In the genomic region with DNA sequence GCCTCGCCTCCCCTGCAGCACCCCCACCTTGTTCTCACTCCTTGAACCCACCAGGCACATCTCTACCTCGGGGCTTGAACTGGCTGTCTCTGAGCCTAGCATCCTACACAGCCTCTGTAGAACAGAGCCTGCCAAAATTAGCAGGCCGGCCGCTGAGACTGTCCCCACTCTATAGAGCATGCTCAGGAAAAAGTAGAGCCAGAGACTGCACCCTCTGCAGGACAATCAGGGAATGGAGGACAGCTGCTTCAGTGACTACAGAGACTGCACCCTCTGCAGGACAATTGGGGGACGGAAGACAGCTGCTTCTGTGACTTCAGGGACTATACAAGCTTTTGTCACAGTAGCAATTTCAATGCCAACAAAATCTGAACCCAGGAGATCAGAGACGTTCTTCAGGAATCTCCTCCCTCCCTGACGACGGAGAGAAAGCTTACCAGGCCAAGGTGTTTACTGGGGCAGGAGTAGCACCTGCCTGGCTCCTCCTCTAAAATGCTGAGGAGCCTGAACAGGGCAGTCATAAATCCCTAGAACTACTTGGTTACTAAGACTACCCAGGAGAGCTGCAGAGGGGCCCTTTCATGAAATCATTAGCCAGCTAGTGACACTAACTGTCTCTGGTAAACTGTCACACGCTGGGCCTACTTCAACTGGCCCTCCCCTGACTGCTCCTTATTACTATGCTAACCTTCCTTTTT, we compare ENCODE assay signal across 8 mouse cellular contexts. TPM values are rescaled to one million over a fixed set of nuclear protein-coding genes. Genes with fewer than 3 reads are reported as not detected.
DNase-seq lines count a peak whose midpoint lies in the region; ATAC-seq and TF ChIP-seq lines count a peak whose summit lies in the region.

No protein-coding gene starts in this region.

- TF ChIP-seq POLR2A in kidney, adult 2 months (IDR thresholded peaks at IDR 0.05; ENCODE audit: low read depth, low read length) = no peak
- no peak for TF ChIP-seq POLR2A in spleen, adult 2 months (IDR thresholded peaks at IDR 0.05; ENCODE audit: low read depth, low read length)

- H3K9me3 ChIP-seq in limb, embryonic 10.5 days (replicated peaks) = no peaks in the 10 kb centered on the region; the same call in 1 of the 2 replicates
- H3K9me3 ChIP-seq in midbrain, embryonic 14.5 days (ENCODE audit: control insufficient read depth, low read length) = no peaks in the 10 kb centered on the region

- no peaks in the 10 kb centered on the region for H3K36me3 ChIP-seq in kidney, adult 2 months (ENCODE audit: control insufficient read depth, insufficient read depth, low read length)
- H3K36me3 ChIP-seq in limb, embryonic 10.5 days = peaks cover 54% of the 10 kb centered on the region
- H3K36me3 ChIP-seq in midbrain, embryonic 14.5 days (ENCODE audit: control insufficient read depth, insufficient read depth, low read length) = peaks cover 16% of the 10 kb centered on the region
- peaks cover 11% of the 10 kb centered on the region for H3K36me3 ChIP-seq in spleen, adult 2 months (ENCODE audit: control insufficient read depth, insufficient read depth, low read length)

- H3K9ac ChIP-seq in midbrain, embryonic 14.5 days (replicated peaks; ENCODE audit: low read length) = 0 out of 2 replicates have a peak overlapping the region, but pooled peaks have one; percentile 12

- no peak overlapping the region for H3K4me2 ChIP-seq in midbrain, embryonic 14.5 days (ENCODE audit: low read length)

- peak; percentile 61 to 85 for DNase-seq in adrenal gland, adult (ENCODE audit: inconsistent age in 2 of 2, low spot score in 1 of 2)
- DNase-seq in adrenal gland, adult 8-10 months = no peak
- DNase-seq in embryo, embryonic 9.5 days (ENCODE audit: extremely low spot score) = peak; percentile 74
- peak; percentile 71 to 79 for DNase-seq in heart, adult 18-20 months
- DNase-seq in kidney, adult 2 months = peak; percentile 65
- peak; percentile 68 for DNase-seq in limb, embryonic 10.5 days (ENCODE audit: low spot score)
- DNase-seq in midbrain, embryonic 14.5 days = peak; percentile 87
- DNase-seq in spleen, adult 2 months (ENCODE audit: low read depth in 1 of 2, low spot score in 2 of 2) = peak; percentile 22 to 33

- H3K27me3 ChIP-seq in kidney, adult 2 months (replicated peaks; ENCODE audit: control insufficient read depth, insufficient read depth, low read length) = no peaks in the 10 kb centered on the region
- no peaks in the 10 kb centered on the region for H3K27me3 ChIP-seq in limb, embryonic 10.5 days (ENCODE audit: low read depth, poor library complexity, severe bottlenecking)
- H3K27me3 ChIP-seq in midbrain, embryonic 14.5 days (ENCODE audit: control insufficient read depth, insufficient read depth, low read length) = no peaks in the 10 kb centered on the region
- no peaks in the 10 kb centered on the region for H3K27me3 ChIP-seq in spleen, adult 2 months (ENCODE audit: control insufficient read depth, insufficient read depth, low read length)

- no peak overlapping the region for H3K4me3 ChIP-seq in kidney, adult 2 months (ENCODE audit: insufficient read depth, low read depth, low read length)
- no peak overlapping the region for H3K4me3 ChIP-seq in limb, embryonic 10.5 days
- no peak overlapping the region for H3K4me3 ChIP-seq in midbrain, embryonic 14.5 days (replicated peaks; ENCODE audit: low read depth, low read length)
- no peak overlapping the region for H3K4me3 ChIP-seq in spleen, adult 2 months (ENCODE audit: extremely low read depth, insufficient read depth, insufficient read length)

- 32% methylated on average over 9 of the region's 9 CpGs for WGBS in kidney, adult 2 months
- 44% methylated on average over 9 of the region's 9 CpGs for WGBS in limb, embryonic 10.5 days
- 31% methylated on average over 9 of the region's 9 CpGs for WGBS in midbrain, embryonic 14.5 days
- 55% methylated on average over 9 of the region's 9 CpGs for WGBS in spleen, adult 2 months

- ATAC-seq in midbrain, embryonic 14.5 days (ENCODE audit: low FRiP score, low TSS enrichment) = peak; percentile 37; the same call in 1 of the 2 replicates

- peak; percentile 82 for TF ChIP-seq CTCF in kidney, adult 2 months (conservative IDR thresholded peaks at IDR 0.05; ENCODE audit: insufficient read depth, insufficient read length, low read depth, low read length)
- TF ChIP-seq CTCF in spleen, adult 2 months (IDR thresholded peaks at IDR 0.05; ENCODE audit: extremely low read depth, insufficient read depth, insufficient read length, insufficient replicate concordance) = peak; percentile 69; the same call in 1 of the 2 replicates

- H3K4me1 ChIP-seq in kidney, adult 2 months (ENCODE audit: control insufficient read depth, insufficient read depth, low read length) = no peaks in the 10 kb centered on the region
- no peaks in the 10 kb centered on the region for H3K4me1 ChIP-seq in limb, embryonic 10.5 days
- 0 out of 2 replicates have a peak, but pooled peaks cover 3% of the 10 kb centered on the region for H3K4me1 ChIP-seq in midbrain, embryonic 14.5 days (ENCODE audit: control insufficient read depth, insufficient read depth, low read length)
- no peaks in the 10 kb centered on the region for H3K4me1 ChIP-seq in spleen, adult 2 months (ENCODE audit: control insufficient read depth, insufficient read depth, insufficient read length)

- H3K27ac ChIP-seq in kidney, adult 2 months (ENCODE audit: insufficient read depth, low read depth, low read length) = no peak overlapping the region
- no peak overlapping the region for H3K27ac ChIP-seq in limb, embryonic 10.5 days
- H3K27ac ChIP-seq in midbrain, embryonic 14.5 days (replicated peaks; ENCODE audit: low read depth, low read length) = no peak overlapping the region
- H3K27ac ChIP-seq in spleen, adult 2 months (ENCODE audit: insufficient read depth, low read length) = no peak overlapping the region

RNA-seq across cellular contexts. Expression of a gene that starts 33.0 kb away (rescaled TPM):
- under 1 TPM in 1 of 4 experiments, not detected in 3; 0.37 TPM for total RNA-seq in adrenal gland, adult 8-10 months (2022)
- under 1 TPM in 1 of 2 experiments, not detected in 1; 0.18 TPM for total RNA-seq in heart, adult 18-20 months (2021)
- 0.09 and 0.45 TPM in 2 replicates for polyA plus RNA-seq in kidney, adult 2 months (2012; rRNA removed)
- polyA plus RNA-seq in limb, embryonic 10.5 days (2016; fragmentation: Nextera tagmentation; extraction: Ambion mirVana) = 0.26 TPM in 1 of 2 replicates, not detected in the other
- polyA plus RNA-seq in midbrain, embryonic 14.5 days (2014; fragmentation: Nextera tagmentation; extraction: Ambion mirVana) = 1.5 and 2.7 TPM in 2 replicates
- polyA plus RNA-seq in spleen, adult 2 months (2012; rRNA removed) = 0.94 and 1.2 TPM in 2 replicates

RNA-seq across cellular contexts. Expression of a gene that starts 58.7 kb away (rescaled TPM):
- 100 to 1,000 TPM; 149 to 177 (median 165) TPM for total RNA-seq in adrenal gland, adult 8-10 months (2022)
- total RNA-seq in heart, adult 18-20 months (2021) = 100 to 1,000 TPM; 138 to 145 TPM
- polyA plus RNA-seq in kidney, adult 2 months (2012; rRNA removed) = 162 and 189 TPM in 2 replicates
- polyA plus RNA-seq in limb, embryonic 10.5 days (2016; fragmentation: Nextera tagmentation; extraction: Ambion mirVana) = 15.3 and 17.6 TPM in 2 replicates
- polyA plus RNA-seq in midbrain, embryonic 14.5 days (2014; fragmentation: Nextera tagmentation; extraction: Ambion mirVana) = 11.7 and 12.9 TPM in 2 replicates
- 63.8 and 64.6 TPM in 2 replicates for polyA plus RNA-seq in spleen, adult 2 months (2012; rRNA removed)
